Mouse (Mus musculus): ENCODE results near the gene Dexi.

Gene Dexi

GRCm38 (mm10) chr16:10499122-10499521 lies 43.7 kb downstream of the Dexi start:
- DNase-seq (ENCODE audit: low spot score in 2 of 2): no peak

- no peak for DNase-seq (ENCODE audit: low spot score in 2 of 2)
These were observed 44.7 kb downstream of the Dexi start for GRCm38 (mm10) chr16:10498096-10498602.

- no peak for DNase-seq (ENCODE audit: low spot score in 2 of 2)
These were observed 47.0 kb downstream of the Dexi start for GRCm38 (mm10) chr16:10495824-10496298.

GRCm38 (mm10) chr16:10492587-10492986 lies 50.3 kb downstream of the Dexi start:
- DNase-seq (ENCODE audit: low spot score in 2 of 2): no peak

- DNase-seq (ENCODE audit: low spot score in 2 of 2): no peak
These were observed 51.1 kb downstream of the Dexi start for GRCm38 (mm10) chr16:10491716-10492115.

GRCm38 (mm10) chr16:10490503-10491150 lies 52.2 kb downstream of the Dexi start:
- no peak for DNase-seq (ENCODE audit: low spot score in 2 of 2)

- no peak for DNase-seq (ENCODE audit: low spot score in 2 of 2)
These were observed 52.9 kb downstream of the Dexi start for GRCm38 (mm10) chr16:10489904-10490457.

GRCm38 (mm10) chr16:10489483-10489882 lies 53.4 kb downstream of the Dexi start:
- DNase-seq (ENCODE audit: low spot score in 2 of 2): no peak

- no peak for DNase-seq (ENCODE audit: low spot score in 2 of 2)
These were observed 53.9 kb downstream of the Dexi start for GRCm38 (mm10) chr16:10488769-10489481.

- DNase-seq (ENCODE audit: low spot score in 2 of 2): no peak
These were observed 54.9 kb downstream of the Dexi start for GRCm38 (mm10) chr16:10487895-10488493.

GRCm38 (mm10) chr16:10486993-10487392 lies 55.9 kb downstream of the Dexi start:
- no peak for DNase-seq (ENCODE audit: low spot score in 2 of 2)

- DNase-seq (ENCODE audit: low spot score in 2 of 2): no peak
These were observed 60.5 kb downstream of the Dexi start for GRCm38 (mm10) chr16:10482343-10482742.

GRCm38 (mm10) chr16:10479857-10480256 lies 63.0 kb downstream of the Dexi start, which contains the start of gene Ciita:
TSS of gene Ciita (plus strand) at chr16:10480059.
- DNase-seq (ENCODE audit: low spot score in 2 of 2): no peak

GRCm38 (mm10) chr16:10475919-10476318 lies 66.9 kb downstream of the Dexi start:
- no peak for DNase-seq (ENCODE audit: low spot score in 2 of 2)

GRCm38 (mm10) chr16:10474956-10475355 lies 67.9 kb downstream of the Dexi start:
- DNase-seq (ENCODE audit: low spot score in 2 of 2): no peak

- no peak for DNase-seq (ENCODE audit: low spot score in 2 of 2)
These were observed 70.9 kb downstream of the Dexi start for GRCm38 (mm10) chr16:10471950-10472349.

GRCm38 (mm10) chr16:10468201-10468600 lies 74.7 kb downstream of the Dexi start:
- DNase-seq (ENCODE audit: low spot score in 2 of 2): no peak

- no peak for DNase-seq (ENCODE audit: low spot score in 2 of 2)
These were observed 75.3 kb downstream of the Dexi start for GRCm38 (mm10) chr16:10467391-10468107.

GRCm38 (mm10) chr16:10465011-10465681 lies 77.7 kb downstream of the Dexi start:
- no peak for DNase-seq (ENCODE audit: low spot score in 2 of 2)

GRCm38 (mm10) chr16:10461178-10461577 lies 81.7 kb downstream of the Dexi start:
- DNase-seq (ENCODE audit: low spot score in 2 of 2): no peak

GRCm38 (mm10) chr16:10460188-10460587 lies 82.7 kb downstream of the Dexi start:
- DNase-seq (ENCODE audit: low spot score in 2 of 2): no peak
